Mouse (Mus musculus): Measurements from ENCODE around the gene Ccdc180.

Gene Ccdc180

DNA sequence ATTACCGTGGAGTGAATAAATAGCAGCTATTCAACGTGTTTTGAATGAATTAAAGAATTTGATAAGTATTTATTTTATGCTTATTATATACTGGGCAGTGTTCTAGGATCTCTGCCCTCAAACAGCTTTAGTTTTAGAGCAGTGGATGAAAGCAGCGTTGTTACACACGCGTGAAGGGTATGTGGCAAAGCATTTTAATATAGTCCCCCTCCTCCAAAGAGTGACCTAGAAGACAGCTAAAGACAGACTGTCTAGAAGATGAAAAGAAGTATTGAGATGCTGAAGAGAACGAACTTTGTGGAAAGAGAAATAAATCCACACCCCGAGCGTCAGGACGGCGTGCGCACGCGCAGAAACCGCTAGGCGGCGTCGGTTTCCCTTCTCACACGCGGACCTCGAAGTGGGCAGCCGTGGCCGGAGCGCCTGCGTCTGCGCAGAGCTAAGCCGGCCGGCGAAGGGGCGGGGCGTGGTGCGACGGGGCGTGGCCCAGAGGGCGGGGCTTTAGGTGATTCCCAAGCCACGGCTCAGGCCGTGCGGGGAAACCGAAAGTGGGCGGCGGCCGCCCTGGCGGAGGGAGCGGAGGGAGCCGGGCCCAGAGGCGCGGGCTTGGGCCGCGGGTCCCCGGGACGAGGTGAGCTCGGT is 81.8 kb downstream of the Ccdc180 start:
- peak; percentile 73 for DNase-seq (ENCODE audit: low read depth)

DNA sequence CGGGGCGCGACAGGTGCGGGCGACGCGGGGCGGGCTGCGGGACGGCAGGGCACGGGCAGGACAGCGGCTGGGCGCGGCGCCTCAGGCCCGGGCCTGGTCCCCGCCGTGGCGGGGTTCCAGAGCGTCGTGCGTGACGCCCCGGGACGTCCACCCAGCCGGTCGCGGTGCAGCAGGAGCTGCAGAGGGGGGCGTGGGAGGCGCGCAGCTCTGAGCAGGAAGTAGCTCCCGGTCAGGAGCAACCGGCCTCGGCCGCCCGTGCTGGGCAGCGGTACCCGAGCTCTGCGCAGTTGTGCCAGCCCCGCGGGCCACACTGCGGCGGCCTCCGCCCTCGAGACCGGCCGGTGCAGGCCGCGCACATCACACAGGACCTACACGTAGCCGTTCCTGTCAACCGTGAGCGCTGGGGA is 82.3 kb downstream of the Ccdc180 start:
- no peak for DNase-seq (ENCODE audit: low read depth)

DNA sequence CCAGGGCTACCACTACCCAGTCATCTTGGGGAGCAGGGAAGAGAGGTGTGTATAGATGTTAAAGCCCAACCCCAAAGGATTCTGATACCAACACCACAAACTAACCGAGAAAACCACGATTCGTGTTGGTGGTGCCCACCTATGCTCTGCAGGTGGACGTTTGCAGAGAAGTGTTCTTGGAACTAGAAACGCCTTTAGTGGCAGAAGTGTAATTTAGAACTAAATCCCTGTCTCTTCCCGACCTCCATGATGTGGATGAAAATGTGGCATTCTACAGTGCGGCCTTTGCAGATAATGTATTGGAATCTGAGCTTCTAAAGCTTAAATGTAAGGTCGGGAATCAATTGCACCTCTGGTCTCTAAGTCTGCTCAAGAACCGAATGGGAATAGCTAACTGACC is 82.8 kb downstream of the Ccdc180 start:
- DNase-seq (ENCODE audit: low read depth) = no peak

DNA sequence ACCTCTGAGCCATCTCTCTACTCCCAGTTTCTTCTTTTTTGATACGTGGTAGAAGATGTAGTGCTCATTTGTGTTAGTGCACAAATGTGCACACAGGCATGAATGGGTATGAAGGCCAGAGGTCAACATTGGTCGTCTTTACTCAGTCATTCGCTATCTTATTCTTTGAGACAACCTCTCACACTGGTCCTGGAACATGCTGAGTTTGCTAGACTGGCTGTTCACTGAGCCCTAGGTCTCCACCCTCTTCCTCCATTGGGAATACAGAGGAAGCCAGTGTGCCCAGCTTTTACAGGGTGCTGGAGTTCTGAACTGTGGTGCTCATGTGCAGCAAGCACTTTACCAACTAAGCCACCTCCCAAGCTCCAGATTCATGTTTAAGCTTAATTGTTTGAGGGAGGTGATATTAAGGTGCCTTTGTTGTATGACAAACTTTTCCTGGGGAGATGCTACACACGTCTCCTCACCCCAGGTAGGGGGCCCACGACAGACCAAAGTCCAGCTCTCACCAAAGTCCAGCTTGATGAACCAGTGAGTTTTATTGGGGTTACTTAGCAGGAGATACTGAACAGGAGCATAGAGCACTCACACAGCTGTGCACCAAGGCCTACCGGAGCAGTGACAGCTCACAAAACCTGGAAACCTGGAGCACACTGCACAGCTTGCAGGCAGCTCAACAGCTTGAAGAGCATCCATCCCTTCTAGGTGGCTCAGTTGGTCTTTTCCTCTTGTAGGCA is 87.0 kb downstream of the Ccdc180 start:
- no peak for DNase-seq (ENCODE audit: low read depth)

DNA sequence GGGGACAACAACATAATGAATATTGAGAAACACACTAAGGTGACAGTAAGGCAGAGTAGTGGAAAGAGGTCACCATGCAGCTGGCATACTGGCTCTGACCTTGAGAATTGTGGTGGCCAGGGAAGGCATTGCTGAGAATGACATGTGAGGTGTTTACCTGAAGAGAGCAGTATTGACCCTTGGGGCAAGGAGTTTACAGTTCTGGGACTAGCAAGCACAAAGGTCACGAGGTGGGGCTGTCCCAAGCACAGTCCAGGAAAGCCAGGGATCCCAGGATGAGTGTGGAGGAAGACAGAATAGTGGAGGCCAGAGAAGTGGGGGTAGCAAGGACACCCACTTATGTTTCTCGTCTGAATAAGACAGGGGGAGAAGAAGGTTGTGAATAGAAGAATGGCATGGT is 89.8 kb downstream of the Ccdc180 start:
- no peak for DNase-seq (ENCODE audit: low read depth)

DNA sequence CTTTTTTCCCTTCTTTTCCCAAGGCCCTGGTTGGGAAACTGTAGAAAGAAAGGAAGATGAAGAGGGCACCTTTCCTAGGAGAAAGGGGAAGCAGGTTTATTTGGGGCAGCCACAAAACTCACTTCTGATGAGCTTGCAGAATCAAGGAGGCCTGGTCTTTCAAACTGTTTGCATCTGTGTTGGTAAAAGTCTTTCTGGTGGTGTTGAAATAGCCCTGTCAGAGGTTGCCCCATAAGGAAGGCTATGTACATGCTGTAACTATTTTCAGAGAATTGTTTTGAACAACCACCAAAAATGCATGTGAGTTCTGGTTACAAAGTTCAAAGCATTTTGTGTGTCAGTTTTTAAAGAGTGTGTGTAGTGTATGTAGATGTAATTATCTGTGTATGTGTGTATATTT is 91.0 kb downstream of the Ccdc180 start:
- no peak for DNase-seq (ENCODE audit: low read depth)

DNA sequence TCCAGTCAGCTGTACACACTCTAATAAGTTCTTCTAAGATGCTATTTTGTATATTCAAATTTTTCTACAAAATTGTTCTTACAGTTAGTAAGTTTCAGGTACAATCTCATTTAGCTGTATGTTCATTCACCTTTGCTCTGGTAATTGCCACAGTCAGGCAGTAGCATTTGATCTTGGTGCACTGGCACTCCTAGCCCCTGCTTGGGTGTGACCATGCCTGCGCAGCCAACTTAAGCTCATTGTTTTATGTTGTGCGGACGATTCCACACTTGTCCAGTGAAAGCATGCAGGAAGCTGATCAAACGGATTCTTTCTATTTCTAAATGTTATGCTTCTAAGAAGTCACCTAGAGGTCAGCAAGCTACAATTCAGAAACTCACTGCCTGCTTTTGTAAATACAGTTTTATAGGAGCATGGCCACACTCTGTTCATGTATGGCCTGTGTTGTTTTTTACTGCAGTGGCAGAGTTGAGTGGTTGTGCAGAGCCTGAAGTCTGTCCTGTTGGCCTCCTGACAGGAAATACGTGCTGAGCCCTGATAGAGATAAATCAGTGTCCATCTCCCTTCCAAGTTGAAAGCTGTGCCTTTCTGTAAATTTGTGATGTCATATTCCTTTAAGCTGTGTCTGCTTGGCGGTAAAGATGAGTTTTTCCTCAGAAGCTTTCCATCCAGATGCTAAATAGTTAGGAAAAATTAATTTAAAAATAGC is 100.5 kb downstream of the Ccdc180 start:
- DNase-seq (ENCODE audit: low read depth) = no peak

DNA sequence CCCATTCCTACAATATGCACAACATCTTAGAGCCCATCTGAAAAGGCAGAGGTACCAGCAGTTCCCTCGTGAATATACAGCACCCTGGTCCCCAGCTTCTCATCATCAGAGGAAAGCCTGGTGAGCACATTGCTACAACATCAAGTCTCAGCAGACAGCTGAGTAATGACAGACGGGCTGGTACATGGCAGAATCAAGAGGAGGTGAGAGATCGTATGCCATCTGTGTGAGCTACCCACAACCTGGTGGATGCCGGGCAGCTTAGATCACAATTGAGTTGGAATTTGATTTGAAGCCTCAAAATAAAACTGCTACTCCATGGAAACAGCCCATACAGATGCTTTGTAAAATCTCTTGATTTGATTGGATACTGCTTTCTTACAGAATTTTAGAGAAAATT is 108.4 kb downstream of the Ccdc180 start:
- DNase-seq (ENCODE audit: low read depth) = no peak

All from c-Kit-positive CD71-negative TER-119-negative erythroid progenitor cells, embryonic 14.5 days (primary cell).